Mouse (Mus musculus) activated CD4-positive, CD25-positive, alpha-beta regulatory T cell, adult 4 months (primary cell): ENCODE data around the gene Npb. TPM values are rescaled to one million over a fixed set of nuclear protein-coding genes. Genes with fewer than 3 reads are reported as not detected.
A peak's percentile ranks its signal among the peaks of the same experiment; 100 is the strongest.
"Not testable (repeated sequence)": the region's sequence is repeated elsewhere in the genome, so short reads cannot be mapped to it uniquely, and the experiment has no call there.

Experiments
- ATAC-seq: one replicate; pipeline ENCODE4 v1.8.0; 2017
- polyA plus RNA-seq, 2 experiments: library from polyadenylated mRNA; unstranded; fragments of 100-300 nt; shearing (Covaris generic); gene quantifications; one replicate each; pipeline ENCODE4 v1.2.1; 2017

The Npb gene
- not detected for polyA plus RNA-seq

- ATAC-seq = no peak
These were observed at the start of gene Npb for GRCm38 (mm10) chr11:120608241-120609034. Gene Npb, plus strand, starts transcription at chr11:120608477.

GRCm38 (mm10) chr11:120558843-120559242, 49.4 kb upstream of the Npb start:
- ATAC-seq = not testable (repeated sequence)

GRCm38 (mm10) chr11:120560952-120561728, 47.1 kb upstream of the Npb start:
- no peak for ATAC-seq

- no peak for ATAC-seq
These were observed 45.3 kb upstream of the Npb start for GRCm38 (mm10) chr11:120562949-120563348.

GRCm38 (mm10) chr11:120565114-120565513, 43.2 kb upstream of the Npb start:
- no peak for ATAC-seq

- ATAC-seq = no peak
These were observed 40.0 kb upstream of the Npb start for GRCm38 (mm10) chr11:120568324-120568723.

GRCm38 (mm10) chr11:120571122-120571521, 37.2 kb upstream of the Npb start:
- ATAC-seq = no peak

GRCm38 (mm10) chr11:120571754-120572416, 36.4 kb upstream of the Npb start:
- no peak for ATAC-seq

GRCm38 (mm10) chr11:120572417-120572751, 35.9 kb upstream of the Npb start:
- ATAC-seq = no peak

GRCm38 (mm10) chr11:120572752-120573584, 35.3 kb upstream of the Npb start, which contains the start of gene P4hb:
Gene P4hb, minus strand, starts transcription at chr11:120573253.
- peak; percentile 75 for ATAC-seq

GRCm38 (mm10) chr11:120573585-120574277, 34.5 kb upstream of the Npb start:
- ATAC-seq = peak; percentile 27

- no peak for ATAC-seq
These were observed 34.0 kb upstream of the Npb start for GRCm38 (mm10) chr11:120574278-120574600.

- ATAC-seq = no peak
These were observed 33.2 kb upstream of the Npb start for GRCm38 (mm10) chr11:120575046-120575445.

- ATAC-seq = no peak
These were observed 32.3 kb upstream of the Npb start for GRCm38 (mm10) chr11:120575940-120576339.

- no peak for ATAC-seq
These were observed 31.8 kb upstream of the Npb start for GRCm38 (mm10) chr11:120576365-120576981.

- no peak for ATAC-seq
These were observed 30.9 kb upstream of the Npb start for GRCm38 (mm10) chr11:120577211-120578023.

- ATAC-seq = no peak
These were observed 30.1 kb upstream of the Npb start for GRCm38 (mm10) chr11:120578024-120578693.

- ATAC-seq = no peak
These were observed 29.5 kb upstream of the Npb start for GRCm38 (mm10) chr11:120578694-120579243.

- no peak for ATAC-seq
These were observed 28.8 kb upstream of the Npb start for GRCm38 (mm10) chr11:120579316-120580107.
